Mouse (Mus musculus): ENCODE measurements around the gene Tprgl. TPM values are rescaled to one million over a fixed set of nuclear protein-coding genes. Genes with fewer than 3 reads are reported as not detected.
A peak's percentile ranks its signal among the peaks of the same experiment; 100 is the strongest.

Tprgl gene
- total RNA-seq, 2 experiments from 2014 or later = 80.1 to 90.4 TPM

DNA sequence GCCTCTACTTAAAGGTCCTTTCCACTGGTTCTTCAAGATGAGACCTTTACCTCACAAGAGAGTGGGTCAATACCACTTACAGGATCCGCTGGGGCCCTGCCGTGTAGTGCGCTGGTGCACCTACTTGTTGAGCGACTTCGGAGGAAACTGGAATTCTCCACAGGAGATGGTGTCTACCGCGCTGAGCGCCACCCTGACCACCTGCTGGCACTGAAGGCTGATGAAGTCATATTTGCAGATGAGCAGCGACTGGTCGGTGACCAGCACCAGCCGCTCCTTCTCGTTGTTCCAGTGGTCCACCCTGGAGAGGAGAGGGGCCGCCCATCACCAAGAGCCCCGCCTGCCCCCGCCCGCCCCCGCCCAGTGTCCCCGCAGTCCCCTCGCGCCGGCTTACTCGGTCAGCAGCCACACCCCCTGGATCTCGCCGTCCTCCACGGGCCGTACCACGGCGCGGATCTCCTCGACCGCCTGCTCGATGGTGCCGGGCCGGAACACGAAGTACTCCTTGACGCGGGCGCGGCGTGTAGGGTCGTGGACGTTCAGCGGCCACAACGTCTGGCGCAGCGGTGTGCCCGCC lies 417 bp downstream of the Tprgl start:
- DNase-seq = no peak

DNA sequence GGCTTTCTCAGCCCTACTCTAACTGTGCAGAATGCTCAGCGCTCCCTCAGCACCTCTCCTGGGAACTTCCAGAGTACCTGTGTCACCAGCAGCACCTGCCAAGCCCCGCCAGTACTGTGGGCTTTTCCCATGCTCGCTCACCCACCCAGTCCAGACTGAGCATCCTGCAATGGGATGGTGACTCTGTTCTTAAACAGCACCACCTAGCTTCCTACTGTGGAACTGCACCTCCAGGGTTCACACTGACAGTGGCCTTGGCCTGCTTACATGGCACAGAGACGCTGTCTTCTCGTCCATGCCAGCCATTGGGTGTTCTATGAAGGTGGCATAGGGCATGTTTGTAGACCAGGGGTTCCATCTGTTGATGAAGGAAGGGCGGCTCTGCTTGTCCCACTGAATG lies 1.5 kb downstream of the Tprgl start:
- DNase-seq = peak; percentile 86

DNA sequence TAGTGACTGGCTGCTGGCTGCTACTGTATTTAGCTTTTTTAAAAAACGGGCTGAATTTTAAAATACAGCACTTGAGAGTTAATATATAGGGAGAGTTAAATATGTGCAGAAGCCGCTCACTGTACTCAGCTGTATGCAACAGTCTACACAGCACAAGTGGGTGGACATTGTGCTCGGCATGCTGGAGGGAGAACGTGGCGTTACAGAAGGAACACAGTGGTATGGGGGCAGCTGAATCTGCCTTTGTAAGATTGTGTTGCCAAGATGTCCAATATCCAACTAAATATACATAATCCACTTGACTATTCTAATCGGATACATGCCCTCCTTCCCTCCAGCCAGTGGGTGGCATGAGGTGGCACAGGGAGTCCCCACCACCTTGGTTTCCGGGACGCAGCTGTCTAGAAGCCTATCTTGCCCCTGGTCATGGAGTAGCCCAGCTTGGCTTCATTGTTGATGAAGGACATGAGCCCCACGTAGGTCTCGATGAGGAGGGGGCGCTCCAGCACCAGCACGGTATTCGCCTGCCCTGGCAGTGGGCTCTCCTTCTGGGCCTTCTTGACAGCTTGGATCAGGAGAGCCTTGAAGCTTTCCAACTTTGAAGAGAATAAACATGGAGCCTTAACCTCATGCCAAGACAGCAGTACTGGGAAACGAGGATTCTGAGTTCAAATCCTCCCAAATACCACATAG lies 2.4 kb downstream of the Tprgl start:
- DNase-seq = no peak

DNA sequence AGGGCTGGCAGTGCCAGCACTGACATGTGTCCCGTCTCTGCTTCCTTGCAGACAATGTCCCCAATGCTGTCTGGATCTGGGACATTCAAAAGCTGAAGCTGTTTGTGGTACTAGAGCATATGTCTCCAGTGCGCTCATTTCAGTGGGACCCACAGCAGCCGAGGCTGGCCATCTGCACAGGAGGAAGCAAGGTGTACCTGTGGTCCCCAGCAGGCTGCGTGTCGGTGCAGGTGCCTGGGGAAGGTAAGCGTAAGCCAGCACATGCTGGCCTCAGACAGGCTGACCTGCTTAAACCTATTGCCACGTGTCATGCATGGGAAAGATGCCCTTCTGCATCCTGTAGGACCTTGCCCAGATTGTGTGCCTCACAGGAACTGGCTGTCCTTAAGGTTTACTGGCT lies 4.4 kb downstream of the Tprgl start:
- DNase-seq = no peak

DNA sequence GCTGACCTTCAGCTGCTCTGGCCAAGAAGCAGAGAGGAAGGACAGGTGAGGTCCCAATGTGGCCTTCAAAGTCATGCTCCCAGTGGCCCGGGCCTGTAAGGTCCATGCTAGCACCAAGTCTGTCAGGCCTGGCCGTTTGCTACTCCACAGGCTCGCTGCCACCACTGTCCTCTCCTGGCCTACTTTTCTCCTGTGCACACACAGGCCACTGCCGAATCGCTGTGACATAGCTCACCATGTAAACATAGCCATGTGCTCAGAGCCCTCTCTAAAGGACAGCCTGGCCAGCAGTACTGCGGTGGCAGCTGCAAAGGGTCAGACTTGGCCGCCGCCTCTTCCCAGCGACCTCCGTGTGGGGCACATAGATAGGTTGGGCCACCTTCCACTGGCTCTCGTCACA lies 6.4 kb downstream of the Tprgl start:
- DNase-seq = no peak

DNA sequence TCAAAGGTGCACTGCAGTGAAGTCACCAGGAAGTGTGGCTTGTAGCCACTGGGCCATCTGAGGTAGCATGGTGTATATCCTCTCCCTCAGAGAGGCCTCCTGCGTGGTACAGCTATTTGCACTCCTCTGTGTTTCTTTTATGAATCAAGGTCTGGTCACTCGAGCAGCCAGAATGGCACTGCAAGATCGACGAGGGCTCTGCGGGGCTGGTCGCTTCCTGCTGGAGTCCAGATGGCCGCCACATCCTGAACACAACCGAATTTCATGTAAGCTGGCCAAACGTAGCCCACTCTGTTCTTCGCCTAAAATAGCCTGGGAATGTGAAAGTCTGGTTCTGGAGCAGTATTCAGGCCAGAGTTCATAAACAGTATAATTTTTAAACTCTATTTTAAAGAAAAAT lies 14.1 kb downstream of the Tprgl start:
- no peak for DNase-seq

DNA sequence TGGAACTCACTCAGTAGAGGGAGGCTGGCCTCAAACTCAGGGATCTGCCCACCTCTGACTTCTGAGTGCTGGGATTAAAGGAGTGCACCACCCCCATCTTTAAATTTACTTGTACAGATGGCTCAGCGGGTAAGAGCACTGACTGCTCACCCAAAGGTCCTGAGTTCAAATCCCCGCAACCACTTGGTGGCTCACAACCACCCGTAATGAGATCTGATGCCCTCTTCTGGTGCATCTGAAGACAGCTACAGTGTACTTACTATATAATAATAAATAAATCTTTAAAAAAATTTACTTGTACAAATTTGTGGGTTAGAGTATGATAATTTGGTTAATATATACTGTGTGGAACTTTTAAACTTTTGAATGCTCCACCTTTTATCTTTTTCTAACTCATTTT lies 15.8 kb downstream of the Tprgl start:
- no peak for DNase-seq

DNA sequence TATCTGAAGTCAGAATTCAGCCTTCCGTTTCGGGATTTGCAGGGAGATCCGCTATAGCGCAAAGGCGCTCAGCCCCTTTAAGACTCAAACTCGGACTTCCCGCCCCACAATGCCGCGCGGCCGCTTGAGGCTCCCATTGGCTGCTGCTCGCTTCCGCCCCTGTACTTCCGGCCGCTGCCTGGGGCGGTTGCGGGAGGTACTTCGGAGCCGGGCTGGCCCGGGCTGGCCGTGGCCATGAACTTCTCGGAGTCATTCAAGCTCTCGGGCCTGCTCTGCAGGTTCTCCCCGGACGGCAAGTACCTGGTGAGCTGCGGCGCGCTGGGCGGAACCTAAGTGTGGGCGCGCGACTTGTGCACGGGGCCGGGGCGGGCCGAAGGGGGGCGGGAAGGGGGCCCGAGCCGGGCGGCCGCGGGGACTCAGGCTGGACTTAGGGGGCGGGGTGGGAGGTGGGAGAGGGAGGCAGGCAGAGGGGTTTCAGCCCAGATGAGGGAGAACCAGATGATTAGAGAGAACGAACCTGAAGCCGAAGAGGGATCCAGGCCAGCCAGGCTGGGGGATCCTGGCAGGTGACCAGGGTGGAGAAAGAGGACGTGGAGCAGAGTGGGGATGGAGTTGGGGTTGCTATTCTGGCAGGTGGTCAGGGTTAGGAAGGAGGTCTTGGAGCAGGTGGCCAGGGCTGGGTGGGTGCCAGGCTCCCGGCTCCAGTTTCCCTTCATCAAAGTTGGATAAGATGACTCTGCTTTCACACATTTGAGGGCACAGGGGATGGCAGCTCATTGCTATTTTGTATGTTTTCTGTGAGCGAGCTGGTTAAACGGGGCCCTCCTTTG lies 18.0 kb downstream of the Tprgl start, which contains the start of gene Wrap73:
Wrap73 (plus strand) TSS at position 162 of the 830 bp plus-strand sequence.
- DNase-seq = peak; percentile 87

DNA sequence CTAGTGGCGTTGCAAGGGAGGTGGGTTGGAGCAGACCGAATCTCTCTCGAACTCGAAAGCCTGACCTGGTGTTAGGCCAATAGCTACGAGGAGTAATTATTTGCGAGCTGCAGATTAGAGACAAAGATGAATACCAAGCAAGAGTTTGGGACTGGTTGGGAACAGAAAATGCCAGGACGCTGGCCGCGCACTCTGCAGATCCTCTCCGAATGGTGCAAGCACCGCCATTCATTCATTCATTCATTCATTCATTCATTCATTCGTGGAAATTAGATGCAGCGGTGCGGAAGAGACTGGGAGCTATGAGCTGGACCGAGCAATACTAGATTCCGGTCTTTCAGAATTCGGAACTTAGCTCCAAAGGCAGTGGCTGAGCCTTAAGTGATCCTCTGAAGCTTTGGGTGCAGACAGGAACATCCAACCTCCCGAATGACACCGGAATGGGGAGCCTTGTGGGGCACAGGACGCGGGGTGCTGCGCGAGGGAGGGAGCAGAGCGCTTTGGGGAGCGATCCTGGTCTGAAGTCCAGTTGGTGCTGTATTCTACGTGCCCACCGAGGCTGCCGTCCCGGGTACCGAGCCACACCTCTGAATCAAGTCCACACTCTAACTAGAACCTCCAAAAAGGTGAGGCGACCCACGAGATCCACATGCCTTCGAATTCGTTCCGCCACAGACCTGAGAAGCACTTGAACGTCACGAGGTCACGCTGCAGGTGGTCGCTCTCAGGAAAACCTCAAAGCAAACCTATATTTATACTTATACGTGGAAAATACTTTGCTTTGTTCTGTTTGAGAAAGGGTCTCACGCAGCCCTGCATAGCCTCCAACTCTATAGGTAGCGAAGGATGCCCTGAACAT lies 19.2 kb downstream of the Tprgl start:
- DNase-seq = no peak

DNA sequence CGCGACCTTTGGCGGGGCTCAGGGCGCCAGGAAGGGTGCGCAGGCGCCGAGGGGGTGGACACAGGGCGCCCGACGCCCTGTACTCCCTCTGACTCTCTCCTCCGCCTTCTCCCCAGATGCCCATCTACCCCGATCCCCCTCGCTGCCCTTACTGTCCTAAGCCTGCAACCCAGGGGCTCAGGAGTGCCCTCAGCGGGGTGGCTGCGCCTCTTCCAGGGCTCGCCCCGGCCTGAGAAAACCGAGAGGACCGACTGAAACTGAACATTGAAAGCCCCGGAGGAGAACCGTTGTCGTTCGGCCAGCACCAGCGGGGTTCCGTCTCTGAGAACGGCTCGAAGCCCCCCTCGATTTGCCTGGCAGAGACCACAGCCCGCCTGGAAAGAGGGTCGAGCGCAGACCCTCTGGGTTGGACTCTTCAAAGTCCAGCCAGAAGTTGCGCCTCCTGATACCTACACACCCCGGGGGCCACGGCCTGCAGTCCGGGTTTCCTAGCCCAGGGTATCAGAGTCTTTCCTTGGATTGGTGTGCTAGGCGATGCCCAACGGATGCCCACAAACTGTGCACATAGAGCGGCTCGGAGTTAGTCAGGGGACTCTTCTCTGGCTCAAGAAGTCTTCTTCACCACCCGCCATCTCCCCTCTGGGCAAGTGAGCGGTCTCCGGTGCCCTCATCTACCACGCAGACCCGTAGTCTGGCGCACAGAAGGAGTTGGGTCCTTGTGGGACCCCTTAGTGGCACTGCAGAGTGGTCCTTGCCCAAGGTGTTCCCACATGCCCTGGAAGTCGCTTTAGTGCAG lies 20.1 kb downstream of the Tprgl start:
- DNase-seq = no peak

DNA sequence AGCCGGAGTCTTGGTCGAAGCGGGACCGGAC lies 20.5 kb downstream of the Tprgl start, which contains the start of gene Trp73:
Trp73 (minus strand) TSS at position 27 of the 31 bp plus-strand sequence.
- DNase-seq = no peak

DNA sequence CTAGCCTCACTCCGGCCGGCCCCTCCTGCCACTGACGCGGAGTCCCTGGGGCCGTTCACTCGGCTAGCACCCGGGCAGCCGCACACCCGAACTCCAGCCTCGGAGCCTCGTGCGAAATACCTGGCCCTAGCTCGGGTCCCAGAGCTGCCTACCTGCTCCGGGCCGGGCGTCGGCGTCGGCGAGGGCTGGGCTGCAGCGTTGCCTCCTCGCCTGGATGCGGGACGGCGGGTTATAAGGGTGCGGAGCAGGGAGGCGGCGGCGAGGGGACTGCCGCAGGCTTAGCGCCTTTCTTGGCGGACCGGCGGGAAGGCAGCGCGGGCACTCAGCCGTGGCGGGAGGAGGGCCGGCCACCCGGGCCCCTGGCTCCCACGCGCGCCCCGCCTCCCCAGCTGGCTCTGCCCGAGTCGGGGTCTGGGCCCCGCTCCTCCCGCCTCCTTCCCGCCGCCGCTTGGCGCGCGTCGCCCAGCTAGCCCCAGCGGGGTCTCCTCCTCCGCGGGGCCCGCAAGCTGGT lies 20.7 kb downstream of the Tprgl start:
- peak; percentile 20 for DNase-seq

DNA sequence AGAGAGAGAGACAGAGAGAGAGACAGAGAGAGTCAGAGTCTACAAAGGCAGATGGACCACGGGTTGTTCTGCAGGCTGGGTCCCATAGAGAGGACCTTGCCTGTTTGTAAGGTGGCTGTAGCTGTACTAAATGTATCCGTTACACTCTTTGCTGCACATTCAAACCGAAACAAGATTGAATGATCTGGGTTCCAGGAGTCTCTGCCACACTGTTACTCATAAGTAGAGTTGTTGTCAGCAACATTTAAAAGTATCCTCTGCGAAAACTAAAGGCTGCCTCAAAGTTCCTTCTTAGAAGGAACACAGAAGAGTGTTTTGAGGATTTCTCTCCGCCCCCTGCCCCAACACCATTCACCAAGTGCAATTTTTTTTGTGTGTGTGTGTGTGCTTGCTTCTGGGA lies 23.3 kb downstream of the Tprgl start:
- DNase-seq = no peak

DNA sequence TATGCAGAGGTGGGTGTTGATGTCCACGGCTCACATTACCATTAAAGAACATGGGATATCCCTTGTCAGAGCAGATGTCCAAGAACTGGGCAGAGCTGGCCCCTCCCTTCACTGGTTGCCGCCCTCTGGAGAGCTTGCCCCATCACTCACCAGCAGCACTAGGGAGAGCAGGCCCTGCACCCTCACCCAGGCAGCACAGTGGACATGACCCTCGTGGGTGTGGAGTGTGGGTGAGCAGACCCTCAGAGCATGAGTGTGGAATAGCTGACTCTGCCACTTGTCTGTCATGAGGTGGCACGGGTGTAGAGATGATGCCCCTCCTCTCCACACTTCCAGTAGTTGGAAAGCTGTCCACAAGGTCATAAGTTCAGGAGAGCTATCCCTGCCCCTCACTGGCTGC lies 25.7 kb downstream of the Tprgl start:
- DNase-seq = no peak

DNA sequence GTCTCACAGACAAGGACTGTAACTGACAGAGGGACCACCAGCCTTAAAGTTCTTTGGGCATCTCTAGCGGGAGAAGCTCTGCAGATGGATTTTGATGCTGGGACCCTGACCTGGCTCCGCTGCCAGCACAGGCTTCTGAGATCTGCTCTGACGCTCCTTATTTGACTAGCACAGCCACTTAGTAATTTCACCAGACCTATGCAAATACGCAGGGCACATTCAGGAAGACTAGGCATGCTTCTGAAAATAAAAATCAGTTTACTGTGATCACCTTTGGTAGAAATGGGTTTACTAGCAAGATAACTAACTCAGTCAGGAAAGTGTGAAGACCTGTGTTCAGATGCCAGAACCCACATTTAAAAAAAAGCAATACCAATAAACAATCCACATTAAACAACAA lies 28.6 kb downstream of the Tprgl start:
- no peak for DNase-seq

DNA sequence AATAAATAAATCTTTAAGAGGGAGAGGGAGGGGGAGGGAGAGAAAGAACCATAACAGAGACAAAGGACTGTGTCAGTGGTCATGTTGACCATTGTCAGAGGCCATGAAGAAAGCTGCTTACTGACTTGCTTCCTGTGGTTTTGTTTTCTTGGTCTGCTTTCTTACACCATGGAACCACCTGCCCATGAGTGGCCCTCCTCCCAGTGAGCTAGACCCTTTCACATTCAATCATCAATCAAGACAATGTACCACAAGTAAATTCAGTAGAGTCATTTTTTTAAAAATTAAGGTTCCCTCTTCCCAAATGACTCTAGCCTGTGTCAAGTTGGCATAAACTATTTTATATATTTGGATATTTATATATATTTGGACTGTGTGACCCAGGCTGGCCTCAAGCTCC lies 30.5 kb downstream of the Tprgl start:
- DNase-seq = no peak

DNA sequence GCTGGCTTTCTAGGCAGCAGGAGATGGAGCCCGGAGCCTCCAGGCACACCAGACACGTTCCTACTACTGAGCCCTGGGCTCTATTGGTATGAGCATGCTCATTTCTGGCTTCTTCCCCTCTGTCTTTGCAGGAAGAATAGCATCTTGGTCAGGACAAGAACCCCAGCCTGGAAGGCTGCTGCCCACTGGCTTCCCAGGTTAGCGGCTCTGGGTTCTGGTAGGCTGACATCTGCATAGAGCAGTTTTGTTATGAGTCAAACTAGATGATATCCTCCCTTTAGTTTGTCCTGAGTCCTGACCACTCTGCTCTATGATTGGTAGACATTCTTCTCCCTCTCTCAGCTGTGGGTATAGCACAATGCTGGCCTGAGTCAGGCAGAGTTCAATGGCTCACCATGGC lies 33.2 kb downstream of the Tprgl start:
- no peak for DNase-seq

DNA sequence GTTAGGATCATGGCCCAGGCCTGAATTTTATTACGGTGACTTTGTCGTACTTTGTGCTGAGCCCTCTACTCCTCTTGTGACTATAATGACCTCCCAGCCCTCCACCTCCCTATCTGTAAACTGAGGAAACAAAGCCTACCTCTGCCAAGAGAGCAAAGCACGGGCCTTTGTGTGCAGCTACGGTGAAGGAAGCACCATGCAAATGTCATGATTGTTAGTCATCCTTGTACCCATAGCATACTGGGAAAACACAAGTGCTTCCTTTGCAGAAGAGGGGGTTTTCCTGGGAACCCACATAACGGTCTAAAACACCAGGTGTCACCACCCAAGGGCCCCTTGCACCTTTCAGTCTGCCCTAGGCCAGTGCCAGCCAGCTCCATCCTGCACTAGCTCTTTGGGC lies 35.3 kb downstream of the Tprgl start:
- DNase-seq = no peak

DNA sequence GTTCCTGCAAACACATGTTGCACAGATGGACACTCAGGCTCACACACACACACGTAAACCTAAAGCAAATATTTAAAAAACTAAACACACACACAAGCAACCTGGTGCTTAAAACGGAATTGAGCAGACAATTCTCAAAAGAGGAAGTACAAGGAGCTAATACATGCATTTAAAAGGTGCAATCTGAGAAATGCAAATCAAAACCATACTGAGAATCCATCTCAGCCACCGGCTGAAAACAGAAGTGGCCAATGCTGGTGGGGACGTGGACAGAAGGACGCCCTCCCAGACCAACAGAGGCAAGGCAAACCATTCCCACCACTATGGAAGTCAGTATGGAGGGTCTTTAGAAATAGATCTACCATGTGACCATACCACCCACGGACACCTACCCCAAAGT lies 36.9 kb downstream of the Tprgl start:
- no peak for DNase-seq

DNA sequence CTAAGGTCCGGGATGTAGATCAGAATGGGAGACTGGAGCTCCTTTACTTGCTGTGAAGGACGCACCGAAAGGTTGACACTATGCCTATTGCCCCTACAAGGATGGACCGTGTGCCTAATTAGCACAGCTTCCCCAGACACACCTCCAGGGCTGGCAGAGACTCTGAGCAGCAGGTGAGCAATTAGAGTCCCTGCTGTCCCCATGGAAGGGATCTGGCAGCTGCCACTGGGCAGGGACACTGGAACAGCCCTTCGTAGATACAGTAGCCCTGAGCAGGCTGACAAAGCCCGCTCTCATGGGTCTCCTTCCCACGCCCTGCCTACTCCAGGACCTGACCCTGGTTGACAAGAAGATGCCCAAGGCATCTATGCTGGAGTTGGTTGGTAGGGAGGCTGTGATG lies 38.1 kb downstream of the Tprgl start:
- no peak for DNase-seq

DNA sequence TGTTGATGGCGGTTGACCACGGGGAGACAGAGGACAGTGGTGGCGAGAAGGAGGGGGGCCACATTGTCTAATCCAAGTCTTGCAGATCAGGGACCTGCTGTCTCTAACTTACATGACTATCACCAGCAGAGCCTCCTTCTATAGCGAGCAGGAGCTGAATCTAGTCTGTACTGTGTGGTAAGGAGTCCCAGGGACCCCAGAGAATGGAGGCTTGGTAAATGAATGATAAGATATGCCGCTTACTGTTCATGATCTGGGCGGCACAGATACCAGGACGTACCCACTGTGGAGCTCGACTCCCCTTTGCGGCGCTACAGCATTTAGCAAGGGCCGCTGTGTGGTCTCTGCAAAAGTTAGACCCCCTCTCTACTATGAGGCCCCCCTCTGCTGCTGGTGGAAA lies 38.7 kb downstream of the Tprgl start:
- DNase-seq = no peak

DNA sequence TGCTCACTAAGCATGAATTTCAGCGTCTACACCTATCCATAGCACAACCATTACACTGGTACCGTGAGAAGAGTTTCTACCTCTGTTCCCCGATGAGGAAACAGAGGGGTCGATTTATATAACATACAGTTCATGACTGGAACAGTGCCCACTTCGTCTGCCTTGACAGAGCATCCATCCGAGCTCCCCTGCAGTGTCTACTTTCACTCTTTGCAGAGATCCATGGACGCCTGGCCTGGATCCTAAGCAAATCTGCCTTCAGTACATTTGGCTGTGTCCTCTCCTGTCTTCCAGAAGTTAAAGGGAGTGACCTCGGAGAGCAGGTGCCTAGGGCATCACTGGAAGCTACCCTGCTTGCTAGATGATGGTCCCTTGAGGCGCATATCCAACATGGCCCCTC lies 41.3 kb downstream of the Tprgl start:
- DNase-seq = no peak

All from gastrocnemius, postnatal 10 days (tissue).